Mouse (Mus musculus) adrenal gland, postnatal 36 days (tissue): ENCODE measurements around the gene Sulf2. TPM values are rescaled to one million over a fixed set of nuclear protein-coding genes. Genes with fewer than 3 reads are reported as not detected.

Experiments
- total RNA-seq, 2 experiments: library from RNA; stranded (reverse); gene quantifications; 2 replicates each; pipeline ENCODE4 v1.2.3; 2021

The Sulf2 gene
- total RNA-seq, 2 experiments from 2014 or later = 51.6 to 117 TPM

Other genes starting within 250 kb of the Sulf2 start
- 10 to 100 TPM; 24.6 to 42.8 TPM for gene Ncoa3, start 163.0 kb downstream of the Sulf2 start, total RNA-seq